ENCODE assay signal across 12 mouse cellular contexts in genomic region chr4:109576933-109577332, GRCm38 (mm10). TPM values are rescaled to one million over a fixed set of nuclear protein-coding genes. Genes with fewer than 3 reads are reported as not detected.
DNase-seq lines count a peak whose midpoint lies in the region; ATAC-seq lines count a peak whose summit lies in the region.
"Had no signal": no experiment of that assay in that cellular context is flagged by ENCODE, and none has a peak within 500 bp of the region (broad histone marks: within the 10 kb centered on the region; RNA-seq: fewer than 3 reads in every experiment).

No protein-coding gene starts in this region.

- no peaks in the 10 kb centered on the region for H3K4me1 ChIP-seq in forebrain, embryonic 14.5 days (ENCODE audit: control insufficient read depth, insufficient read depth, low read length)
- no peaks in the 10 kb centered on the region for H3K4me1 ChIP-seq in forebrain, embryonic 16.5 days (replicated peaks; ENCODE audit: control insufficient read depth, insufficient read depth, low read length)
- H3K4me1 ChIP-seq: embryonic facial prominence, embryonic 15.5 days; heart, embryonic 13.5 days; midbrain, embryonic 12.5 days had no signal

- WGBS in forebrain, embryonic 14.5 days = 80% methylated on average over 5 of the region's 5 CpGs
- 70% methylated on average over 5 of the region's 5 CpGs for WGBS in forebrain, embryonic 16.5 days

- ATAC-seq in forebrain, embryonic 14.5 days = no peak
- no peak for ATAC-seq in forebrain, embryonic 16.5 days
- ATAC-seq in megakaryocyte progenitor cell, adult 5-6 weeks (replicated peaks; ENCODE audit: poor library complexity) = peak; percentile 75

- no peak overlapping the region for H3K4me3 ChIP-seq in forebrain, embryonic 14.5 days (ENCODE audit: low read depth, low read length)
- no peak overlapping the region for H3K4me3 ChIP-seq in forebrain, embryonic 16.5 days (replicated peaks; ENCODE audit: low read length)
- H3K4me3 ChIP-seq: embryonic facial prominence, embryonic 15.5 days; heart, embryonic 13.5 days; midbrain, embryonic 12.5 days had no signal

- no peak overlapping the region for H3K4me2 ChIP-seq in forebrain, embryonic 14.5 days (ENCODE audit: low read length)
- no peak overlapping the region for H3K4me2 ChIP-seq in forebrain, embryonic 16.5 days (ENCODE audit: low read length)
- H3K4me2 ChIP-seq: embryonic facial prominence, embryonic 15.5 days; heart, embryonic 13.5 days; midbrain, embryonic 12.5 days had no signal

- H3K27me3 ChIP-seq in forebrain, embryonic 14.5 days (replicated peaks; ENCODE audit: control insufficient read depth, insufficient read depth, low read length) = no peaks in the 10 kb centered on the region
- H3K27me3 ChIP-seq in forebrain, embryonic 16.5 days (replicated peaks; ENCODE audit: control insufficient read depth, insufficient read depth, low read length) = no peaks in the 10 kb centered on the region
- H3K27me3 ChIP-seq: embryonic facial prominence, embryonic 15.5 days; heart, embryonic 13.5 days; midbrain, embryonic 12.5 days had no signal

- H3K9me3 ChIP-seq in forebrain, embryonic 14.5 days (replicated peaks; ENCODE audit: control insufficient read depth, low read length) = no peaks in the 10 kb centered on the region
- no peaks in the 10 kb centered on the region for H3K9me3 ChIP-seq in forebrain, embryonic 16.5 days (ENCODE audit: control insufficient read depth, low read length)
- H3K9me3 ChIP-seq: embryonic facial prominence, embryonic 15.5 days; heart, embryonic 13.5 days; midbrain, embryonic 12.5 days had no signal

- H3K27ac ChIP-seq in forebrain, embryonic 14.5 days (ENCODE audit: low read depth, low read length) = no peak overlapping the region
- no peak overlapping the region for H3K27ac ChIP-seq in forebrain, embryonic 16.5 days (ENCODE audit: low read length)
- H3K27ac ChIP-seq: embryonic facial prominence, embryonic 15.5 days; heart, embryonic 13.5 days; midbrain, embryonic 12.5 days had no signal

- intact Hi-C loops in left cerebral cortex, postnatal 14 days (cut with DNase I) = loop anchor here (10.0 kb wide), 1 partner anchor 128 kb away; no protein-coding TSS in a partner anchor
- intact Hi-C loops in left cerebral cortex, postnatal 25 days (cut with DNase I) = loop anchor here (2.0 to 10.0 kb wide), 3 partner anchors 128 to 445 kb away; no protein-coding TSS in a partner anchor

- H3K36me3 ChIP-seq in forebrain, embryonic 14.5 days (ENCODE audit: control insufficient read depth, insufficient read depth, low read length) = no peaks in the 10 kb centered on the region
- no peaks in the 10 kb centered on the region for H3K36me3 ChIP-seq in forebrain, embryonic 16.5 days (ENCODE audit: control insufficient read depth, insufficient read depth)
- H3K36me3 ChIP-seq: embryonic facial prominence, embryonic 15.5 days; heart, embryonic 13.5 days; midbrain, embryonic 12.5 days had no signal

- peak; percentile 44 for DNase-seq in forebrain, embryonic 14.5 days (ENCODE audit: low spot score)
- DNase-seq in left cerebral cortex, postnatal 14 days (ENCODE audit: low spot score in 2 of 2) = peak; percentile 11 to 17
- DNase-seq in left cerebral cortex, postnatal 25 days (ENCODE audit: low spot score in 2 of 2) = no peak
- DNase-seq in Muller cell, postnatal 12 days (ENCODE audit: inconsistent ontology term) = peak; percentile 25
- DNase-seq in right cerebral cortex, postnatal 4 days = no peak
- no peak for DNase-seq in c-Kit-positive CD71-positive TER-119-positive erythroid progenitor cells, embryonic 14.5 days (ENCODE audit: low spot score)
- DNase-seq: layer of hippocampus, postnatal 36 days had no signal

- no peak overlapping the region for H3K9ac ChIP-seq in forebrain, embryonic 14.5 days (ENCODE audit: low read length)
- no peak overlapping the region for H3K9ac ChIP-seq in forebrain, embryonic 16.5 days (replicated peaks; ENCODE audit: low read depth, low read length)
- H3K9ac ChIP-seq: embryonic facial prominence, embryonic 15.5 days; heart, embryonic 13.5 days; midbrain, embryonic 12.5 days had no signal

RNA-seq across cellular contexts. Expression of gene 4930522H14Rik, which starts 45.8 kb away (rescaled TPM):
- polyA plus RNA-seq in forebrain, embryonic 14.5 days (2014; fragmentation: Nextera tagmentation; extraction: Ambion mirVana) = not detected in 2 replicates
- polyA plus RNA-seq in forebrain, embryonic 16.5 days (2015; fragmentation: Nextera tagmentation; extraction: Ambion mirVana) = not detected in 2 replicates
- not detected for total RNA-seq in left cerebral cortex, postnatal 14 days (2021)
- total RNA-seq in left cerebral cortex, postnatal 25 days (2021) = not detected
- not detected in 2 replicates for total RNA-seq in megakaryocyte progenitor cell, adult 5-6 weeks (2015)
- not detected in 2 replicates for total RNA-seq in megakaryocyte progenitor cell, adult 5-6 weeks (2017)
- total RNA-seq: layer of hippocampus, postnatal 36 days had no signal
- polyA plus RNA-seq: embryonic facial prominence, embryonic 15.5 days; heart, embryonic 13.5 days; midbrain, embryonic 12.5 days had no signal

Comparison
In these comparisons a context has a peak if more than half of its experiments do, and no peak if none do; other contexts are left out.
1. DNase-seq: peak in forebrain, embryonic 14.5 days (single experiment), left cerebral cortex, postnatal 14 days (2 of 2) and Muller cell, postnatal 12 days (single experiment); none in left cerebral cortex, postnatal 25 days (0 of 2), right cerebral cortex, postnatal 4 days (single experiment) and c-Kit-positive CD71-positive TER-119-positive erythroid progenitor cells, embryonic 14.5 days (single experiment).